Mouse (Mus musculus) adrenal gland, postnatal 10 days (tissue): ENCODE data around the gene Vmn2r111. TPM values are rescaled to one million over a fixed set of nuclear protein-coding genes. Genes with fewer than 3 reads are reported as not detected.
"Not testable (repeated sequence)": the region's sequence is repeated elsewhere in the genome, so short reads cannot be mapped to it uniquely, and the experiment has no call there.

Source experiments
- DNase-seq: peaks from one replicate; pipeline ENCODE4 v3.0.0; 2021; ENCODE audit warnings: mixed read lengths
- long read RNA-seq, 2 experiments: library from polyadenylated mRNA; stranded (forward); transcript quantifications; one replicate each; pipeline ENCODE4 v2.0.0; 2021
- total RNA-seq, 2 experiments: library from RNA; stranded (reverse); gene quantifications; 2 replicates each; pipeline ENCODE4 v1.2.3; 2021

Gene Vmn2r111
- total RNA-seq: not detected
- long read RNA-seq, experiment 1: 0 reads
- long read RNA-seq, experiment 2: 0 reads

- not testable (repeated sequence) for DNase-seq
Observed at GRCm38 (mm10) chr17:22573382-22573781, at the start of gene Vmn2r111. TSS of gene Vmn2r111 (minus strand) at chr17:22573482.

- not testable (repeated sequence) for DNase-seq
Observed at GRCm38 (mm10) chr17:22600651-22601050, 27.4 kb upstream of the Vmn2r111 start, which contains the start of gene Vmn2r112. TSS of gene Vmn2r112 (plus strand) at chr17:22600951.

GRCm38 (mm10) chr17:22520467-22520866 lies 52.8 kb downstream of the Vmn2r111 start:
- DNase-seq: not testable (repeated sequence)

- not testable (repeated sequence) for DNase-seq
Observed at GRCm38 (mm10) chr17:22520037-22520436, 53.2 kb downstream of the Vmn2r111 start.

GRCm38 (mm10) chr17:22497120-22497519 lies 76.2 kb downstream of the Vmn2r111 start:
- DNase-seq: no peak

Other genes starting within 250 kb of the Vmn2r111 start
- 1 to 10 TPM; 6.1 to 8.1 TPM for gene Zfp944, start 212.1 kb downstream of the Vmn2r111 start, total RNA-seq
- 1 to 10 TPM; 8.1 to 9.7 TPM for gene Zfp758, start 212.0 kb downstream of the Vmn2r111 start, total RNA-seq
- gene Zfp946, start 149.3 kb downstream of the Vmn2r111 start, total RNA-seq: 1 to 10 TPM; 6.4 to 7.8 TPM
- not detected for gene Vmn2r112, start 27.5 kb upstream of the Vmn2r111 start, total RNA-seq